Mouse (Mus musculus): ENCODE data around the gene Lmntd1. TPM values are rescaled to one million over a fixed set of nuclear protein-coding genes. Genes with fewer than 3 reads are reported as not detected.

The Lmntd1 gene
- polyA plus RNA-seq, 1 experiment, result not detected

DNA sequence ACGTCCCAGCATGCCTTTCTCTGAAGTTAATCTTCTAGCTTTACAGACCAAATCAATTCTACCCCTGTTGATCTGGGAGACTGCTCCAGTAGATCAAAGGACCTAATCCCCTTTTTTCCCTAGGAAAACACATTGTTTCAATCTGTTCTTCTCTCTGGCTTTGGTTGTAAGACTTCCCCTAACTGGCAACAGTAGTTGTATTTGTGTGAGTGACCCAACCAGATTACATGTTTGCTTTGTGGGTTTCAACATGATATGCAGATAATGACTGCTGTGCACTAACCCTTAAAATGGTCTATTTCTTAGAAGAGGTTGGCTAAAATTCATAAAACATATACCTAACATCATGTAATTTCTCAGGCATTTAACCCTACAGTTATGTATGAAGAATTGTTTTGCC is 22.5 kb downstream of the Lmntd1 start:
- TF ChIP-seq POLR2A (IDR thresholded peaks at IDR 0.05; ENCODE audit: borderline replicate concordance, low read depth, low read length) (no peak), CTCF (IDR thresholded peaks at IDR 0.05; ENCODE audit: low read depth, low read length) (no peak)
- H3K4me3 ChIP-seq (ENCODE audit: insufficient read depth, low read length), result no peak overlapping the region
- no peaks in the 10 kb centered on the region for H3K4me1 ChIP-seq (ENCODE audit: control insufficient read depth, insufficient read depth, low read length)
- H3K27ac ChIP-seq (ENCODE audit: insufficient read depth, low read depth, low read length), result no peak overlapping the region

DNA sequence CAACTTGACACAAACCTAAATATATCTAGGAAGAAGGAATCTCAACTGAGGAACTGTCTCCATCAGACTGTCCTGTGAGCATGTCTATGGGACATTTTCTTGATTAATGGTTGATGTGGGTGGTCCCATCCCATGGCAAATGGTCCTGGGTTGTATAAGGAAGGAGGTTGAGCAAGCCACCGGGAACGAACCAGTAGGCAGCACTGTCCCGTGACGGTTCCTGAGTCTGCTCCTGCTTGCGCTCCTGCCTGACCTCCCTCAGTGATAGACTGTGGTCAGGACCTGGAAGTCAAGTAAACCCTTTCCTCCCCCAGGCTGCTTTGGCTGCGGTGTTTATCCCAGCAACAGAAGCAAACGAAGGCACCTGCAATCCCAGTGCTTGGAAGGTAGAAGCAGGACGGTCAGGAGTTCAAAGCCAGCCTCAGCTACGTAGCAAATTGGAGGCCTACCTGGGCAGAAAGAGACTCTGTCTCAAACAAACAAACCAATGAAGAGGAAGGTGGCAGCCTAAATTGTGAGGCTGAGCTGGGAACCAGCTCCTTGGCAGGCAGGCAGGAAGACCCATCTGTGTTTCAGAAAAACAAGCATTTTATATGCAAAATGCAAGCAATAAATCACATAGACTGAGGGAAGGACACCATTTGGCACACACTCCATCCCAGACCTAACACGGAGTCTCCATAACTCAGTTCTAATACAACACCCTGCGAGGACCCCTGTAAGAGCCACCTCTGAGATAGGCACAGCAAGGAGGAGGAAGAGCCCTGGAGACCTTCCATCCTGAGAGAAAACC is 23.4 kb downstream of the Lmntd1 start:
- H3K27ac ChIP-seq (ENCODE audit: insufficient read depth, low read depth, low read length), result no peak overlapping the region
- TF ChIP-seq CTCF (IDR thresholded peaks at IDR 0.05; ENCODE audit: low read depth, low read length), result no peak
- TF ChIP-seq POLR2A (IDR thresholded peaks at IDR 0.05; ENCODE audit: borderline replicate concordance, low read depth, low read length), result no peak

DNA sequence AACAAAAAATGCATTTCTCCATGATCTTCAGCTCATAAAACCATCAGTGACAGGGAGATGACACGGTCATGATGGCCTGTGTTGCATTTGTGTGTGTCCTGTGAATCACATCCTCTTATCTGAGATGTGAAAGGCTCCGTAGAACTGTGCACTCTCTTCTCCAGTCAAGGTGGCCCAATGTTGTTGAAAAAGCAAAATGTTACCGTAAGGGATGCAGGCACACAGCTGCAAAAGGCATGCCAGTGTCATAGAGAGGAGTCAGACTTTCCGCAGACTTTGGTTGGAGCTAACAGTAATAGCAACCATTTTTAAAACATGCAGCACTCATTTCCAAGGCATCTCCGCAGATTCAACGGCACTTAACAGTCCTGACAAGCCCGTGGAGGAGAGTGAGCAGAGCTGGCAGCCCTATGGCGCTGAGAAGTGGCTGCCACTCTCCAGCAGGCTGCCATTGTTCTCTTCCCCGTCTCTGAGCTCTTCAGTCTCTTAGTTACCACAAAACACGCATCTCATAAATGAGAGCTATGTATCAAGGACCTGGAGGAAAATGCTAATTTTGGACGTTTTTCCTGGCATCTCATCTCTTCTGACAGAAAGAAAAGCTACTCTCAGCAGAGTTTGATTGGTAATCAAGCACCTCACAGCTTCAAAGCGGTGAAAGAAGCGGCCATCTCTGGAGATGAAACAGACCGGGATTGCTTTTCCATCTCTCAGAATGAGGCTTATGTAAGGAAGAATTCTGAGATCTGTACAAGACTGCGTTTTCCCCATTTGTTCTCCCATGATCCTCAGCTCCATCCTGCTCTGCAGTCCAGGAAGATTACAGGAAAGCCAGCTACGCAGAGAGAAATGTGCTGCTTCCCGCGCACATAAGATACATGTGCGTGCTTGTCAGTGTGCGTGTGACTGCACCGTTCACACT is 28.8 kb downstream of the Lmntd1 start:
- no peak overlapping the region for H3K27ac ChIP-seq (ENCODE audit: insufficient read depth, low read depth, low read length)
- no peak overlapping the region for H3K4me3 ChIP-seq (ENCODE audit: insufficient read depth, low read length)
- peaks cover 9% of the 10 kb centered on the region for H3K4me1 ChIP-seq (ENCODE audit: control insufficient read depth, insufficient read depth, low read length)
- no peak for TF ChIP-seq CTCF (IDR thresholded peaks at IDR 0.05; ENCODE audit: low read depth, low read length)
- TF ChIP-seq POLR2A (IDR thresholded peaks at IDR 0.05; ENCODE audit: borderline replicate concordance, low read depth, low read length), result no peak

More for the DNA sequence above, 23.4 kb downstream of the Lmntd1 start:
- no peak overlapping the region for H3K4me3 ChIP-seq (ENCODE audit: insufficient read depth, low read length)
- no peaks in the 10 kb centered on the region for H3K4me1 ChIP-seq (ENCODE audit: control insufficient read depth, insufficient read depth, low read length)

DNA sequence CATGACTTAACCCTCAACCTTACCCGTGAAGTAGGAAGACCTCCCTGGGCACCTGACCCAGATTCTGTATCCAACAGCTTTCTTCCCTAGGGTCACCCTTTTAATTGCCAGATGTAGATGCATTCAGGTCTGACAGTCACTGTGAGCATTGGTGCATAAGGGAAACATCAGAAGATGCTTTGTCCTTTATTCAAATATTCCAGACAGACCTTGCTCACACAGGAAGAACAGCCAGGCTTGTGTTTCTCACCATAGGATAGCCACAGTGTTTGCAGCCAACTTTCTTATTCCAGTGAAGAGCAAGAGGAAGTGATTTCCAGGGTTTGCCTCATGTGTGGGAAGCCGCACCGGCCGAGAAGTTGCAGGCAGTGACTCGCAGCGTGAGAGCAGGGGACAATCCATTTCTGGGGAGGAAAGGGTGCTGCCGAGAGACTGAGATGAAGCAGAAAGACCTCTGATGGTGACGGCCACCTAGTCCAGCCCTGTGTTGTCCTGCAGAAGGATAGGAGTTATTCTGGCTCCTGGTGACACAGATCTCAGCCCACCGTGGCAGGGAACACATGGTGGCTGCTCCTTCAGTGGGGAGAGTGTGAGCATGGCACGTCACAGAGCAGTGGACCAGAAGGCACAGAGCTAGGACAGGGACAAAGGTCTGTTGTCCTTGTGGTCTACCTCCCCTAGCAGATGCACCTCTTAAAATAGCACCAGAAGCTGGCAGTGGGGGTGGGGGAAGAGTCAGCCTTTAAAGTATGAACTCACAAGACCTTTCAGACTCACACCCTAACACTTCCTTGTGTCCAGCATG is 32.6 kb downstream of the Lmntd1 start:
- TF ChIP-seq POLR2A (IDR thresholded peaks at IDR 0.05; ENCODE audit: borderline replicate concordance, low read depth, low read length), result no peak
- TF ChIP-seq CTCF (IDR thresholded peaks at IDR 0.05; ENCODE audit: low read depth, low read length), result no peak
- Histone ChIP-seq H3K4me1 (ENCODE audit: control insufficient read depth, insufficient read depth, low read length) (peaks cover 15% of the 10 kb centered on the region), H3K4me3 (ENCODE audit: insufficient read depth, low read length) (no peak overlapping the region), H3K27ac (ENCODE audit: insufficient read depth, low read depth, low read length) (no peak overlapping the region)

DNA sequence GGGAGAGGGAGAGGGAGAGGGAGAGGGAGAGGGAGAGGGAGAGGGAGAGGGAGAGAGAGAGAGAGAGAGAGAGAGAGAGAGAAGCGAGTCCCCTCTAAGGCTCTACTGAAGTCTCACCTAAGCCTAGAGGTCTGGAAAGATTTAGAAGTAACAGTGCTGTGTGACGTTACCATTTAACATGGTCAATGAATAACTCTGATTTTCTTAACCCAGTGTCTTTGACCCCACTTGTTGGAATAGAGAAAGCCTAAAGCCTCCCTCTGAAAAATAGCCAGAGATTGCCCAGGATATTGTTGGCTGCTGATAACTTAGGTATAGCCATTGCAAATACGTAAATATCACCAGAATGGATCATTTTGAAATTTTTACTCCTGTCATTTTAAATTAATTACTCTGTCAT is 34.4 kb downstream of the Lmntd1 start:
- Histone ChIP-seq H3K27ac (ENCODE audit: insufficient read depth, low read depth, low read length) (no peak overlapping the region), H3K4me1 (ENCODE audit: control insufficient read depth, insufficient read depth, low read length) (peaks cover 15% of the 10 kb centered on the region), H3K4me3 (ENCODE audit: insufficient read depth, low read length) (no peak overlapping the region)
- TF ChIP-seq CTCF (IDR thresholded peaks at IDR 0.05; ENCODE audit: low read depth, low read length) (no peak), POLR2A (IDR thresholded peaks at IDR 0.05; ENCODE audit: borderline replicate concordance, low read depth, low read length) (no peak)

DNA sequence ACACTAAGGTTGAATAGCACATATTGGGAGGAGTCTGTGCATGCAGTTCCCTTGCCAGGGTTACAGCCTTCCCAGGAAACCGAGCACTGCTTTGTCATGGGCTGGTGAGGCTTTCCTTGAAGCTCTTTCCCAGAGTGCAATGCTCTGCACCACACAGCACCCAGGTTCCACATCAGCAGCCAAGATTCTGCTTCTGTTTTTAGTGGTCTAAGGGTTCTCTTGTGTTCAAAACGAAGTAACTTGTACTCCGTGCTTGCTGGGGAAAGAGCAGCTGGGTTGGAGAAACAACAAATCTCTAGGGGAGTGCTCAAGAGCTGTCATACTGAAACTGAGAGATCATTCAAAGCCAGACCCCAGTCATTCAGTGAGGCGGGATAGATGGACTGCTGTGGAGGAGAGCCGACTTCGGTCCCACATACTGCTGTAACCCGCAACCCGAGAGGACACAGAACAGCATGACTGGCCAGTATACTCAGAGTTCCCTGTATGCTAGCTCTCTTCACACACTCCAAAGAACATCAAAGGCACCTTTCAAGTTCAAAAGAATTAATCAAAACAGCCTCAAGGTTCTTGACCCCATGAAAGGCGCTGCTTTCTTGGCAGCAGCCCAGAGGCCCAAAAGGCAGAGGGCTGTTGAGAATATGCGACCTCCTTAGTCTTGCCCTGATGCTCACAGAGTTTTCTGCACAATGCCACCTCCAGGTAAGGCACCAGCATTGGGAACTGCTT is 35.5 kb downstream of the Lmntd1 start:
- H3K4me1 ChIP-seq (ENCODE audit: control insufficient read depth, insufficient read depth, low read length), result peaks cover 19% of the 10 kb centered on the region
- TF ChIP-seq CTCF (IDR thresholded peaks at IDR 0.05; ENCODE audit: low read depth, low read length), result no peak
- no peak for TF ChIP-seq POLR2A (IDR thresholded peaks at IDR 0.05; ENCODE audit: borderline replicate concordance, low read depth, low read length)
- no peak overlapping the region for H3K27ac ChIP-seq (ENCODE audit: insufficient read depth, low read depth, low read length)
- H3K4me3 ChIP-seq (ENCODE audit: insufficient read depth, low read length), result no peak overlapping the region

DNA sequence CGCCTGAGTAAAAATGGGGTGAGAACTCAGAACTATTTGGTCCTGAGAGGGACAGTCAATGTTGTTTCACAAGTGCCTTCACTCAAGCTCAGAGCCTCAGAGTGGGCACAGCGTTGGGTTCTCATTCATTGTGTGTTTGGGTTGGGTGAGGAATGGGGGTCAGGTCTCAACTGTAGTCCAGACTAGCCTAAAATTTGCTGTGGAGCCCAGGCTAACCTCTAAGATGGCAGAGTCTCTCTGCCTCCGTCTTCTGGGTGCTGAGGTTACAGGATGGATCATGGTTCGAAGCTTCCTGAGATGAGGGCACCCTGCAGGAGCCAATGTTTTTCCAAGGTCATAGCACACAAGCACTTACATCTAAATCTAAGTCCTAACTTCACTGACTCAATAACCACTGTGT is 37.4 kb downstream of the Lmntd1 start:
- H3K4me1 ChIP-seq (ENCODE audit: control insufficient read depth, insufficient read depth, low read length), result peaks cover 17% of the 10 kb centered on the region
- TF ChIP-seq POLR2A (IDR thresholded peaks at IDR 0.05; ENCODE audit: borderline replicate concordance, low read depth, low read length) (no peak), CTCF (IDR thresholded peaks at IDR 0.05; ENCODE audit: low read depth, low read length) (no peak)
- H3K4me3 ChIP-seq (ENCODE audit: insufficient read depth, low read length), result no peak overlapping the region
- no peak overlapping the region for H3K27ac ChIP-seq (ENCODE audit: insufficient read depth, low read depth, low read length)

DNA sequence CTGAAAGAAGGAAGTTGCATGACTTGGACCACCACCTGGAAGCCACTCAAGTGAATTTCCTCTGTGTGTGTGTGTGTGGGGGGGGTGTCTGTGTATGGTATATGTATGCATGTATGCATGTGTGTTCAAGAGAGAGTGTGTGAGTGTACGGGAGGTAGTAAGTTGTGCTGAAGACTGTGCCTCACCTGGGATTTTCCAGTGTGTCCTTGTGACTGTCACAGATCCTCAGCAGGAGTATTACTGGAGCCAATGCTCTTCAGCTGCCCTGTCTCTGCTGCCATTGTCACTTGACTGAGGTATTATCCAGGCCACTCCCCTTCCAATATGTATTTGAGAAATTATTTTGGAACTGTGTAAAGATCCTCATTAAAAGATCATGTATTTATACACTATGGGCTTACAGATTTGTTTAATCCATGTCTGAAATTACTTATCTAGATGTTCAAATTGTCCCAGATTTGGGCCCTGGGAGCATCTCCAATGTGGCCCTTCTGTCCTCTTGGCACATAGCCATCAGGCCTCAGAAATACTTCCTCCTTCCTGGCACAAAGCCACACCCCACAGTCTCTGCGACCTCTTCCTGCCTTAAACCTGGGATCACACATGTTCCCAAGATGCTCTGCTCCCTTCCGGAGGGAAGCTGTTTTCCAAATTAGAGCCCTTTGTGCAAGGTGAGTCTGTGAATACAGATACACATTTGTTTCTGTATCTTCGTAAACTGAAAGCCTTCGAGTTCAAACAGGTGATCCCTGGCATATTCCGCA is 40.7 kb downstream of the Lmntd1 start:
- no peak overlapping the region for H3K4me3 ChIP-seq (ENCODE audit: insufficient read depth, low read length)
- H3K27ac ChIP-seq (ENCODE audit: insufficient read depth, low read depth, low read length), result no peak overlapping the region
- no peak for TF ChIP-seq POLR2A (IDR thresholded peaks at IDR 0.05; ENCODE audit: borderline replicate concordance, low read depth, low read length)
- no peak for TF ChIP-seq CTCF (IDR thresholded peaks at IDR 0.05; ENCODE audit: low read depth, low read length)
- H3K4me1 ChIP-seq (ENCODE audit: control insufficient read depth, insufficient read depth, low read length), result peaks cover 8% of the 10 kb centered on the region; the same call in 1 of the 2 replicates
